Mouse (Mus musculus) kidney, adult 2 months (tissue): ENCODE measurements around the gene Cacnb4. TPM values are rescaled to one million over a fixed set of nuclear protein-coding genes. Genes with fewer than 3 reads are reported as not detected.

Experiments used
- DNase-seq: peaks from one replicate; pipeline ENCODE4 v3.0.0; 2021
- H3K27ac ChIP-seq: fragments of 200-500 bp; 2 replicates; pipeline ENCODE4 v1.5.1; 2012; ENCODE audit warnings: low read depth, low read length, control low read depth, inconsistent platforms; ENCODE audit not compliant: insufficient read depth
- H3K27me3 ChIP-seq: fragments of 200-500 bp; replicated peaks from 2 replicates; pipeline ENCODE4 v1.6.1; 2012; ENCODE audit warnings: mild to moderate bottlenecking, moderate library complexity, low read length, inconsistent platforms; ENCODE audit not compliant: control insufficient read depth, insufficient read depth
- H3K36me3 ChIP-seq: fragments of 200-500 bp; 2 replicates; pipeline ENCODE4 v1.6.1; 2012; ENCODE audit warnings: mild to moderate bottlenecking, moderate library complexity, low read length, inconsistent platforms; ENCODE audit not compliant: control insufficient read depth, insufficient read depth
- H3K4me1 ChIP-seq: fragments of 200-500 bp; 2 replicates; pipeline ENCODE4 v1.6.1; 2011; ENCODE audit warnings: low read length; ENCODE audit not compliant: control insufficient read depth, insufficient read depth
- H3K4me3 ChIP-seq: fragments of 200-500 bp; 2 replicates; pipeline ENCODE4 v1.5.1; 2011; ENCODE audit warnings: mild to moderate bottlenecking, low read depth, low read length, control low read depth; ENCODE audit not compliant: insufficient read depth
- CTCF ChIP-seq: fragments of 200-500 bp; conservative IDR thresholded peaks from 2 replicates; pipeline ENCODE4 v1.5.1; 2011; ENCODE audit warnings: low read depth, mild to moderate bottlenecking, control low read depth, low read length, moderate library complexity, mixed read lengths; ENCODE audit not compliant: insufficient read depth, insufficient read length
- POLR2A ChIP-seq: fragments of 200-500 bp; IDR thresholded peaks from one replicate; pipeline ENCODE4 v1.6.1; 2011; ENCODE audit warnings: low read depth, low read length, control low read depth
- WGBS: fragments of 180-500 bp; shearing (Covaris S2); methylation state at CpG from one replicate; pipeline ENCODE4 v1.1.7; 2018; 5-methylcytosine and 5-hydroxymethylcytosine counted together
- polyA plus RNA-seq: library from polyadenylated mRNA; depleted of rRNA; stranded (reverse); fragments of >200 nt; gene quantifications from 2 replicates; pipeline ENCODE4 v1.2.3, GENCODE M21; 2012; rRNA removed

Gene Cacnb4
- 1.0 and 1.1 TPM in 2 replicates for polyA plus RNA-seq

GRCm38 (mm10) chr2:52676023-52676912, at the start of gene Cacnb4:
Cacnb4 (minus strand) TSS chr2:52676831.
- H3K36me3 ChIP-seq, result no peaks in the 10 kb centered on the region
- H3K27me3 ChIP-seq, result no peaks in the 10 kb centered on the region
- peak within 1 kb of the TSS; percentile 72 for H3K4me3 ChIP-seq
- peak; percentile 57 for DNase-seq
- TF ChIP-seq POLR2A (no peak), CTCF (no peak)
- peak within 1 kb of the TSS; percentile 43; the same call in 1 of the 2 replicates for H3K27ac ChIP-seq
- H3K4me1 ChIP-seq, result no peaks in the 10 kb centered on the region
- under 1% methylated on average over 40 of the region's 77 CpGs for WGBS

GRCm38 (mm10) chr2:52720231-52721025, 43.8 kb upstream of the Cacnb4 start:
- no peak for DNase-seq
- Histone ChIP-seq H3K4me3 (no peak overlapping the region), H3K27me3 (no peaks in the 10 kb centered on the region), H3K4me1 (no peaks in the 10 kb centered on the region; the same call in 1 of the 2 replicates), H3K36me3 (peaks cover 2% of the 10 kb centered on the region; the same call in 1 of the 2 replicates), H3K27ac (no peak overlapping the region)
- TF ChIP-seq POLR2A (no peak), CTCF (no peak)
- WGBS, result 62% methylated on average over 13 of the region's 13 CpGs

- no peak overlapping the region for H3K27ac ChIP-seq
- no peaks in the 10 kb centered on the region for H3K27me3 ChIP-seq
- H3K4me3 ChIP-seq, result no peak overlapping the region
- H3K36me3 ChIP-seq, result peaks cover 5% of the 10 kb centered on the region
- 84% methylated on average over 5 of the region's 5 CpGs for WGBS
- no peaks in the 10 kb centered on the region for H3K4me1 ChIP-seq
- TF ChIP-seq POLR2A, result no peak
- no peak for TF ChIP-seq CTCF
- no peak for DNase-seq
Measured at GRCm38 (mm10) chr2:52717076-52717475, 40.4 kb upstream of the Cacnb4 start.

- no peaks in the 10 kb centered on the region for H3K4me1 ChIP-seq
- TF ChIP-seq CTCF, result no peak
- peaks cover 5% of the 10 kb centered on the region for H3K36me3 ChIP-seq
- H3K27ac ChIP-seq, result no peak overlapping the region
- WGBS, result 93% methylated on average over 6 of the region's 6 CpGs
- H3K27me3 ChIP-seq, result no peaks in the 10 kb centered on the region
- no peak overlapping the region for H3K4me3 ChIP-seq
- DNase-seq, result no peak
Measured at GRCm38 (mm10) chr2:52715538-52715937, 38.9 kb upstream of the Cacnb4 start.

GRCm38 (mm10) chr2:52714111-52714510, 37.5 kb upstream of the Cacnb4 start:
- Histone ChIP-seq H3K4me1 (no peaks in the 10 kb centered on the region), H3K27me3 (no peaks in the 10 kb centered on the region), H3K4me3 (no peak overlapping the region), H3K36me3 (peaks cover 5% of the 10 kb centered on the region), H3K27ac (no peak overlapping the region)
- no peak for TF ChIP-seq POLR2A
- no peak for TF ChIP-seq CTCF
- DNase-seq, result peak; percentile 63
- 79% methylated on average over 4 of the region's 4 CpGs for WGBS

- TF ChIP-seq POLR2A (no peak), CTCF (no peak)
- DNase-seq, result no peak
- no peak overlapping the region for H3K4me3 ChIP-seq
- H3K27ac ChIP-seq, result no peak overlapping the region
- no peaks in the 10 kb centered on the region for H3K27me3 ChIP-seq
- 80% methylated on average over 2 of the region's 2 CpGs for WGBS
- no peaks in the 10 kb centered on the region for H3K4me1 ChIP-seq
- peaks cover 5% of the 10 kb centered on the region for H3K36me3 ChIP-seq
Measured at GRCm38 (mm10) chr2:52710804-52711203, 34.2 kb upstream of the Cacnb4 start.

GRCm38 (mm10) chr2:52709417-52709816, 32.8 kb upstream of the Cacnb4 start:
- DNase-seq, result no peak
- WGBS, result 94% methylated on average over 5 of the region's 5 CpGs
- peaks cover 3% of the 10 kb centered on the region for H3K36me3 ChIP-seq
- no peaks in the 10 kb centered on the region for H3K4me1 ChIP-seq
- TF ChIP-seq CTCF (no peak), POLR2A (no peak)
- no peak overlapping the region for H3K4me3 ChIP-seq
- H3K27ac ChIP-seq, result no peak overlapping the region
- no peaks in the 10 kb centered on the region for H3K27me3 ChIP-seq
